Mouse (Mus musculus) forebrain, embryonic 13.5 days (tissue): ENCODE measurements around the gene March4. TPM values are rescaled to one million over a fixed set of nuclear protein-coding genes. Genes with fewer than 3 reads are reported as not detected.

Experiments
- ATAC-seq: fragments of 200-750 bp; cut with Nextera tagmentation; 2 replicates; pipeline ENCODE4 v1.8.0; 2017
- H3K27ac ChIP-seq: fragments of 300-500 bp; sonication (generic); 2 replicates; pipeline ENCODE4 v1.5.1; 2015; ENCODE audit warnings: inconsistent platforms, mild to moderate bottlenecking, moderate library complexity
- H3K27me3 ChIP-seq: fragments of 300-500 bp; sonication (generic); 2 replicates; pipeline ENCODE4 v1.6.1; 2015; ENCODE audit warnings: mild to moderate bottlenecking, inconsistent platforms
- H3K36me3 ChIP-seq: fragments of 300-500 bp; sonication (generic); 2 replicates; pipeline ENCODE4 v1.6.1; 2015; ENCODE audit warnings: mild to moderate bottlenecking, inconsistent platforms; ENCODE audit not compliant: poor library complexity, severe bottlenecking
- H3K4me1 ChIP-seq: fragments of 300-500 bp; sonication (generic); 2 replicates; pipeline ENCODE4 v1.6.1; 2015; ENCODE audit warnings: inconsistent platforms
- H3K4me2 ChIP-seq: fragments of 300-500 bp; sonication (generic); 2 replicates; pipeline ENCODE4 v1.6.1; 2015; ENCODE audit warnings: inconsistent platforms, mild to moderate bottlenecking, moderate library complexity
- H3K4me3 ChIP-seq: fragments of 300-500 bp; sonication (generic); 2 replicates; pipeline ENCODE4 v1.5.1; 2015; ENCODE audit warnings: mild to moderate bottlenecking, inconsistent platforms
- H3K9ac ChIP-seq: fragments of 300-500 bp; sonication (generic); 2 replicates; pipeline ENCODE4 v1.6.1; 2015; ENCODE audit warnings: mild to moderate bottlenecking, inconsistent platforms
- H3K9me3 ChIP-seq: fragments of 300-500 bp; sonication (generic); replicated peaks from 2 replicates; pipeline ENCODE4 v1.6.1; 2016; ENCODE audit warnings: inconsistent platforms
- WGBS: fragments of 180-500 bp; shearing (Covaris S2); methylation state at CpG from one replicate; pipeline ENCODE4 v1.1.7; 2015; 5-methylcytosine and 5-hydroxymethylcytosine counted together
- polyA plus RNA-seq: library from polyadenylated mRNA; unstranded; fragments of >200 nt; fragmentation: Nextera tagmentation; extraction: Ambion mirVana; gene quantifications from 2 replicates; pipeline ENCODE4 v1.2.1, GENCODE M21; 2015

March4 gene
- polyA plus RNA-seq: 1.6 and 1.8 TPM in 2 replicates

- Histone ChIP-seq H3K9me3 (no peaks in the 10 kb centered on the region), H3K27me3 (peaks cover 30% of the 10 kb centered on the region), H3K36me3 (no peaks in the 10 kb centered on the region), H3K27ac (peak within 1 kb of the TSS; percentile 14), H3K4me1 (peaks cover 15% of the 10 kb centered on the region), H3K9ac (peak within 1 kb of the TSS; percentile 70), H3K4me2 (peak within 1 kb of the TSS; percentile 91), H3K4me3 (peak within 1 kb of the TSS; percentile 54)
- peak; percentile 76 for ATAC-seq
- under 1% methylated on average over 40 of the region's 41 CpGs for WGBS
Observed at GRCm38 (mm10) chr1:72536611-72537351, at the start of gene March4. Gene March4, minus strand, starts transcription at chr1:72536930.

DNA sequence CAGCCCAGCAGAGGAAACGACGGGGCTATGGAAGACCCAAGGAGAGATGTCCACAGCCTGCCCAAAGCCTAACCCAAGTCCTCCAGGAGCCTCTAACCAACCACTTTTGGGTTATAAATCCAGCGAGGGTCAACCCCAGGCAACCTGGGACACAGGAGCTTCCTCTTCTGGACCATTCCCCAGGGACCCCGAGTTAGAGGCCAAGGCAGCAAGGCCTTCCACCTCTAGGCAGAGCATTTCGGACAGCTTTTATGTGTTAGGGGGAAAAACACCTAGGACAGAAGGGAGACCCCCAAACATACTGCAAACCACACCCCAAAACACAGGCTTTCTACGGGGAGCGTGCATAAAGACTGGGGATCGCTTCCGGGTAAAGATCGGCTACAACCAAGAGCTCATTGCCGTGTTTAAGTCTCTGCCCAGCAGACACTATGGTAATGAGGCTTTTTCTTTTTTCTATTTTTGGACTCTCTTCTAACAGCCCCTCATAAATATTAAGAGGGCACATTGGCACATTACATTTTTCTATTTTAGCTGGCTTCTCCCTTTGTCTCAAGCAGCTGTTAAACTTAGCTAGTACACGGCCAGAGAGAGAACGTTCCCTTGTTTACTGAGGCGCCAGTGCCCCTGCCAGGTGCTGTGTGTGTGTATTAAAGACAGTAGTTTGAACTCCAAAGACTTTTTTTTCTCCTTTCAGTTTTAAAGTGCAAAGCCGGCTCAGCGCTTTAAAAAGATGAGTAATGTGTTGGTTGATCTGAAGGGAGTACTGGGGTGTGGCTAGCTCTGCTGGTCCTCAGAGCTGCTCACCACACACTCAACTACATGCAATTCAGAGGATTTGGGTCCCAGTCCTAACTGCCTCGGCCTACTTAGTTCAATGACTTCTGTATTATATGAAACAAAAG is 49.5 kb upstream of the March4 start:
- Histone ChIP-seq H3K27me3 (no peaks in the 10 kb centered on the region), H3K4me1 (peaks cover 15% of the 10 kb centered on the region), H3K4me2 (no peak overlapping the region), H3K36me3 (peaks cover 46% of the 10 kb centered on the region), H3K9me3 (no peaks in the 10 kb centered on the region), H3K4me3 (no peak overlapping the region), H3K9ac (no peak overlapping the region), H3K27ac (no peak overlapping the region)
- ATAC-seq: no peak
- WGBS: 88% methylated on average over 17 of the region's 17 CpGs

DNA sequence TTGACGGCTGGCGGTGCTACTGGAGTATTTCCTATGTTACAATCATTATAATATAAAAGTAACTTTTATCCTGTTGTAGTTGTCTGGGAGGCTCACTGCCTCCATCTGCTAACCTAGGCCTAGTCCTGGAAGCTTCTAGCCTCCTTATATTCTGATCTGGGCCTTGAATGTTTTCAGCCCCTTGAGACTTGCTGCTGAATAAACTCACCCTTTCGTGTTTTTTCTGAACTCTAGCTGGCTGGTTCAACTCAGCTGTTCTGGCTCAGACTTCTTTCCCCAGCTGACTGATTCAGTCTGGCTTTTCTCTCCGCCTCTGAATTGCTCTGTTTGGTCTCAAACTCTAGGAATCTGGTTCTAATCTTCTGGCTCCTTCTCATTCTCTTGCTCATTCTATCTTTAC is 47.2 kb upstream of the March4 start:
- WGBS: 77% methylated on average over 4 of the region's 4 CpGs
- Histone ChIP-seq H3K9me3 (no peaks in the 10 kb centered on the region), H3K4me1 (peaks cover 15% of the 10 kb centered on the region), H3K27ac (0 out of 2 replicates have a peak overlapping the region, but pooled peaks have one; percentile 88), H3K9ac (peak overlapping the region; percentile 76), H3K4me3 (peak overlapping the region; percentile 72), H3K4me2 (peak overlapping the region; percentile 73), H3K27me3 (no peaks in the 10 kb centered on the region), H3K36me3 (peaks cover 33% of the 10 kb centered on the region)
- ATAC-seq: no peak

- Histone ChIP-seq H3K36me3 (peaks cover 26% of the 10 kb centered on the region), H3K27me3 (no peaks in the 10 kb centered on the region), H3K27ac (peak within 1 kb of the TSS; percentile 88), H3K4me2 (peak within 1 kb of the TSS; percentile 73), H3K4me1 (peaks cover 23% of the 10 kb centered on the region), H3K9ac (peak within 1 kb of the TSS; percentile 76), H3K4me3 (peak within 1 kb of the TSS; percentile 72), H3K9me3 (no peaks in the 10 kb centered on the region)
- peak; percentile 99 for ATAC-seq
- under 1% methylated on average over 25 of the region's 25 CpGs for WGBS
Observed at GRCm38 (mm10) chr1:72582947-72583731, 46.4 kb upstream of the March4 start, which contains the start of gene Smarcal1. Gene Smarcal1, plus strand, starts transcription at chr1:72583251.

DNA sequence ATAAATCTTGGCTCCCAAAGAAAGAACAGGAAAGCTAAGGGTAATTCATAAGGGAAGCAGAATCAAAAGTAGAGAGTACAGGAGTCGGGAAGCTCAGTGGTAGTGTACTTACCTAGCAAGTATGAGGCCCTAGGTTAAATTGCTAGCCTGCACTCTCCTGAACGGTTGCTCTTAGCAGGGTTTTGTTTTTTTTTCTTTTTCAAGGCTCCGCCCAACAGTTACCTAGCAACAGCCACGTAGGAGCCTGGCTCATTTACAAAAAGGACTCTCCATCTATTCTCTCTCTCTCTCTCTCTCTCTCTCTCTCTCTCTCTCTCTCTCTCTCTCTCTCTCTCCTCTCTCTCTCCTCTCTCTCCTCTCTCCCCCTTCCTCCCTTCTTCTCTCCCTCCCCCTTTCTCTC is 42.1 kb upstream of the March4 start:
- Histone ChIP-seq H3K27me3 (peaks cover 5% of the 10 kb centered on the region), H3K4me2 (peak overlapping the region; percentile 47), H3K36me3 (no peaks in the 10 kb centered on the region), H3K9me3 (no peaks in the 10 kb centered on the region), H3K4me1 (peaks cover 25% of the 10 kb centered on the region), H3K27ac (no peak overlapping the region), H3K4me3 (peak overlapping the region; percentile 15; the same call in 1 of the 2 replicates), H3K9ac (no peak overlapping the region)
- WGBS: 24% methylated on average over 4 of the region's 4 CpGs
- no peak for ATAC-seq

DNA sequence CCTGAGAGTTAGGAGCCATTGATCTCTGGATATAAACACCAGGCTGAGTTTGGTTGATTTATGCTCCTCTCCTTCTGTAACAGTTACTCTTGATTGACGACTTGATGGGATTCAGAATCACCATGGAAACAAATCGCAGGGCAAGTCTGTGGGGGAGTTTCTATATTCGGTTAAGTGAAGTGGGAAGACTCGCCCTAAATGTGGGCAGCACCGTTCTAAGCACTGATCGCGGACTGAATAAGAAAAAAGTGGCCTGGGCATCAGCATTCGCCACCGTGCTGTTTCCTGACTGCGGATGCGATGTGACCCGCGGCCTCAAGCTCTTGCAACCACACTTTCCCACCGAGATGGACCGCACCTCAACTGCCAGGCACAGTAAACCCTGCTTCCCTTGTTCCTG is 41.6 kb upstream of the March4 start:
- Histone ChIP-seq H3K4me3 (peak overlapping the region; percentile 15; the same call in 1 of the 2 replicates), H3K27ac (no peak overlapping the region), H3K4me2 (peak overlapping the region; percentile 47), H3K27me3 (peaks cover 5% of the 10 kb centered on the region), H3K9ac (no peak overlapping the region), H3K9me3 (no peaks in the 10 kb centered on the region), H3K36me3 (no peaks in the 10 kb centered on the region), H3K4me1 (peaks cover 22% of the 10 kb centered on the region)
- 29% methylated on average over 15 of the region's 15 CpGs for WGBS
- no peak for ATAC-seq

DNA sequence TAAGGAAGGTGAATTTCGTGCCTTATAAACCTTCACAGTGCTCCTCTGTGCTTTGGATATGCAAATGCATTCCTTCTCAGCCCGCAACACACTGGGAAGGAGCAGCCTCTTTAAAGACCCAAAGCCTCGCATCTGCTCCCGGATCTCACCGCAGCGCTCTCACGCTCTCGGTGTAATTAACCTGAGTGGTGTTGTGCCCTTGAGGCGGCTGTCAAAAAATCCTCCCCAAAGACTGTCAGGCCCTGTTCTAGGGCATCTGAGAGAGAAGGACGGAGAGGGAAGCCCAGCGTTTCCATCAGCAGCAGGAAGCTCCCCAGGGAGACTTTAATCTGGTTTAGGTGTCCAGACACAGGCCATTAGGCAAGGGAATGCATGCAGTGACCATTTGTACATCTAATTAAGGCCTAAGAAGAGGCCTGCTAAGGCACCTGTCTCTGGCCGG is 40.8 kb upstream of the March4 start:
- H3K9ac ChIP-seq: no peak overlapping the region
- no peak overlapping the region; the same call in 1 of the 2 replicates for H3K4me3 ChIP-seq
- peak; percentile 34 for ATAC-seq
- H3K4me1 ChIP-seq: peaks cover 22% of the 10 kb centered on the region
- H3K4me2 ChIP-seq: peak overlapping the region; percentile 47
- peaks cover 5% of the 10 kb centered on the region for H3K27me3 ChIP-seq
- H3K36me3 ChIP-seq: no peaks in the 10 kb centered on the region
- H3K27ac ChIP-seq: peak overlapping the region; percentile 36; the same call in 1 of the 2 replicates
- H3K9me3 ChIP-seq: no peaks in the 10 kb centered on the region
- 1% methylated on average over 12 of the region's 12 CpGs for WGBS

DNA sequence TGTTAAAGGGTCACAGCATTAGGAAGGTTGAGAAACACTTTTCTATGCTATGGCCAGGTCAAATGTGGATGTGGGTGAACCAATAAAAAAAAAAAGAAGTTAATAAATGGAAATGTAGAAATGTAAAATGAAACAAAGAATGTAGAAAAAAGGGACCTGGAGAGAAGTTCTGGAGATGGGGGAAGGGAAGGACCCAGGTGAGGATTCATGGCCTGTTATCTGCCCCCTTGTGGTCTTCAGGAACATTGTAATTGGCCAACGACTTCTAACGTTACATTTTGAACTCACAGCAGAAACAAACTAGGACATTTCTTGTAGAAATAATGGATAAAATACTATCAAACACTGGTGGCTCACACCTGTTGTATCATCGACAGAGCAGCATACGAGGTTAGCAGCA is 38.4 kb upstream of the March4 start:
- no peak for ATAC-seq
- Histone ChIP-seq H3K9me3 (no peaks in the 10 kb centered on the region), H3K27me3 (peaks cover 5% of the 10 kb centered on the region), H3K4me2 (no peak overlapping the region), H3K27ac (no peak overlapping the region), H3K4me1 (peaks cover 22% of the 10 kb centered on the region), H3K4me3 (no peak overlapping the region), H3K9ac (no peak overlapping the region), H3K36me3 (no peaks in the 10 kb centered on the region)
- WGBS: 58% methylated on average over 4 of the region's 4 CpGs

GRCm38 (mm10) chr1:72574608-72575007 is 37.9 kb upstream of the March4 start:
- no peak overlapping the region for H3K9ac ChIP-seq
- H3K4me1 ChIP-seq: peaks cover 22% of the 10 kb centered on the region
- no peaks in the 10 kb centered on the region for H3K36me3 ChIP-seq
- no peak overlapping the region for H3K27ac ChIP-seq
- 61% methylated on average over 7 of the region's 7 CpGs for WGBS
- H3K4me3 ChIP-seq: no peak overlapping the region
- H3K27me3 ChIP-seq: peaks cover 5% of the 10 kb centered on the region
- H3K9me3 ChIP-seq: no peaks in the 10 kb centered on the region
- no peak overlapping the region for H3K4me2 ChIP-seq
- no peak for ATAC-seq

DNA sequence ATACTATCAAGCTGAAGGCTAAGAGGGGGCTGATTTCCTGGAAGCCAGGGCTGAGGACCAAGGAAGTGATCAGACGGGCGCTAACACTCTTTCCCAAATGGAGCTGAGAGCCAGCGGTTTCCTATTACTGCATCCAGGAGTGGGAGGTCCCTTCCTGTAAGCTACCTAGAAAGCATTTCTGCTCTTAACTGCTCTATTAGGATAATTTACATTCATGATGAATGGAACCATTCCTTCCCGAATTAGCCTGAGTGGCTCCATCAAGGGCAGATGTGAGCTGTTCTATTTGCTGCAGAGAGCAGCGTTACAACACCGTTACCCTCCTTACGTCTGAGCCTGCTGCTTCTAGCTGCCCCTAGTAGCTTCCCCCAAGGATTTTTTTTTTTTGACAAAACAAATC is 37.3 kb upstream of the March4 start:
- no peak overlapping the region for H3K9ac ChIP-seq
- H3K36me3 ChIP-seq: no peaks in the 10 kb centered on the region
- no peak for ATAC-seq
- H3K4me2 ChIP-seq: no peak overlapping the region
- no peak overlapping the region for H3K4me3 ChIP-seq
- H3K9me3 ChIP-seq: no peaks in the 10 kb centered on the region
- WGBS: 63% methylated on average over 7 of the region's 7 CpGs
- H3K4me1 ChIP-seq: peaks cover 22% of the 10 kb centered on the region
- H3K27ac ChIP-seq: no peak overlapping the region
- peaks cover 5% of the 10 kb centered on the region for H3K27me3 ChIP-seq

GRCm38 (mm10) chr1:72568725-72569124 is 32.0 kb upstream of the March4 start:
- WGBS: 95% methylated on average over 8 of the region's 8 CpGs
- Histone ChIP-seq H3K9ac (no peak overlapping the region), H3K36me3 (no peaks in the 10 kb centered on the region), H3K27ac (no peak overlapping the region), H3K4me3 (no peak overlapping the region), H3K4me2 (no peak overlapping the region), H3K4me1 (no peaks in the 10 kb centered on the region; the same call in 1 of the 2 replicates), H3K9me3 (no peaks in the 10 kb centered on the region), H3K27me3 (no peaks in the 10 kb centered on the region)
- ATAC-seq: no peak
